Mouse (Mus musculus) bone marrow macrophage, adult 2 months (primary cell): ENCODE measurements around the gene D930007J09Rik.

Source experiments
- CTCF ChIP-seq: IDR thresholded peaks from 2 replicates; pipeline ENCODE4 v1.5.1; 2012; ENCODE audit warnings: low read depth, mild to moderate bottlenecking, low read length, moderate library complexity
- POLR2A ChIP-seq: IDR thresholded peaks from 2 replicates; pipeline ENCODE4 v1.6.1; 2012; ENCODE audit warnings: mild to moderate bottlenecking, low read depth, low read length, borderline replicate concordance

DNA sequence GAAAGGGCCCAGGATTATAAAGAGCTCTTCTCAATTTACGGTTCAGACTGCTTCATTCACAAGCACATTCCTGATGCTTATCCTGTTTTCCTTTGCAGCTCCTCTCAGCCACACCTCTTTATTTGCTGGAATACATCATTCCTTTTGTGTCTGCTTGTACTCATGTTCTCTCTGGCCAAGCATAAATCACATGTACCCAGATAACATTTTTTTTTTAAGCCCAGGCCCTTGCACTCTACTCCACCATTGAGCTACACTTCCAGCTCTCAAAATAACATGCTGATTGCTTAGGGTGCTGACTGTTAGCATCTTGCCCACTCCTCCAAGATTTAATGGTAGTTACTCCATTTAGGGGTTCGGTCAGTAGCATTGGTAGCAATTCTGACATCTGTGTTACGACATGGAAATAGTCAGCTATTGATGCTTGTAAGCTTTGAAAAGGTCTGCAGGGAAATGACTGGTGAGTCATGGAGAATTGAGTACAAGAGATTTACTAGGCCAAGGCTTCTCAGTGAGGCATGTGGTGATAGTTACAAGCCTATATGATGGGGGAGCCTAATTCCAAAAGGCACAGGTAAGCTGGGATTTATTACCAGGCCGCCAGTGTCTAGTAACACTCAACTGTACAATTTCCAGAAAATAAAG is 1.2 kb upstream of the D930007J09Rik start:
- TF ChIP-seq CTCF (no peak), POLR2A (no peak)
